Mouse (Mus musculus): ENCODE measurements at regions not wholly inside any gene's neighbourhood (a gene's known extent, or its start where the extent isn't known, plus 50 kb on each side); places are given as distances from the start of the nearest gene placed in this dataset.

DNA sequence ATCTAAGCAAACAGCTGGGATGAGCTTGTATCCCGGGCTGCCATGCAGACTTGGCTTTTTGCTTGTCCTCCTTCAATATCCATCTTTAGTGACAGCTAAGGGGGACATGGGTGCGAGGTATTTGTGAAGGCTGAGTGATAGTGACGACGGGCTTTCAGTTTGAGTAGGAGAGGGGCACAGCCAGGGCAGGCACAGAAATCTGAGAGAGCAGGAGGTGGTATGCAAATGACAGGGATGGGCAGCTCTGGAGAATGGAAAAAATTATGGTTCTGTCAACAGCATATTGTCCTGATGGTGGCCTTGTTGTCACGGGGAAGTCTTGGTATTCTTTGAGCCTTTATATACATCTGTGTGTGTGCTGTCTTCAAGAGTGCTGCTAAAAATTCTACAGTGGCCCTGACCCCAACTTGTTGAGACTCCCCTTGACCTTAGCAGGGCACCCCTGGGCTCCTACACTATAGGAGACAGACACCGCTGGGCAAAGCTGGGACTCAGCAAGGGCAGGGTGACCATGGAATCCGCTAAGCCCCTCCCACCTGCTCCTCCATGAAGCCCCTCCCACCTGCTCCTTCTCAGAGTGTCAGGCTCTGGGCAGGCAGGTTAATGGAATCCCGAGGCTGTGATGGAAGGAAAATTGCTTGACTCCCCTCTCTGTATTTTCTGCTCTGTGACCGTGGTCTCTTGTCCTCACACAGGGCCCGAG lies 156.1 kb downstream of the Matn1 start:
- TF ChIP-seq POLR2A (IDR thresholded peaks at IDR 0.05; ENCODE audit: low read depth, low read length) (no peak), CTCF (IDR thresholded peaks at IDR 0.05; ENCODE audit: borderline replicate concordance, insufficient read depth, low read length) (no peak)

Measured in embryonic fibroblast, embryonic 13.5 days (primary cell).